Mouse (Mus musculus) hindbrain, embryonic 14.5 days (tissue): ENCODE data around the gene Pagr1a. TPM values are rescaled to one million over a fixed set of nuclear protein-coding genes. Genes with fewer than 3 reads are reported as not detected.
A peak's percentile ranks its signal among the peaks of the same experiment; 100 is the strongest.

Experiments
- ATAC-seq: fragments of 200-750 bp; cut with Nextera tagmentation; 2 replicates; pipeline ENCODE4 v1.8.0; 2017; ENCODE audit warnings: moderate number of reproducible peaks, mild to moderate bottlenecking, moderate TSS enrichment, moderate library complexity; ENCODE audit not compliant: low FRiP score
- DNase-seq: peaks from one replicate; pipeline ENCODE4 v3.0.0-alpha.2; 2015; ENCODE audit warnings: low spot score
- H3K27ac ChIP-seq: fragments of 300-500 bp; sonication (generic); 2 replicates; pipeline ENCODE4 v1.5.1; 2014; ENCODE audit warnings: mild to moderate bottlenecking, moderate library complexity
- H3K27me3 ChIP-seq: fragments of 300-500 bp; sonication (generic); 2 replicates; pipeline ENCODE4 v1.6.1; 2014; ENCODE audit warnings: mild to moderate bottlenecking, low read length, mixed read lengths; ENCODE audit not compliant: control insufficient read depth, insufficient read depth
- H3K36me3 ChIP-seq: fragments of 300-500 bp; sonication (generic); replicated peaks from 2 replicates; pipeline ENCODE4 v1.6.1; 2014; ENCODE audit not compliant: control insufficient read depth, insufficient read depth
- H3K4me1 ChIP-seq: fragments of 300-500 bp; sonication (generic); replicated peaks from 2 replicates; pipeline ENCODE4 v1.6.1; 2014; ENCODE audit warnings: antibody characterized with exemption, low read length, mixed read lengths; ENCODE audit not compliant: control insufficient read depth, insufficient read depth
- H3K4me2 ChIP-seq: fragments of 300-500 bp; sonication (generic); replicated peaks from 2 replicates; pipeline ENCODE4 v1.6.1; 2014; ENCODE audit warnings: mild to moderate bottlenecking, moderate library complexity
- H3K4me3 ChIP-seq: fragments of 300-500 bp; sonication (generic); replicated peaks from 2 replicates; pipeline ENCODE4 v1.5.1; 2014; ENCODE audit warnings: mild to moderate bottlenecking, low read length
- H3K9ac ChIP-seq: fragments of 300-500 bp; sonication (generic); 2 replicates; pipeline ENCODE4 v1.6.1; 2014
- H3K9me3 ChIP-seq: fragments of 300-500 bp; sonication (generic); 2 replicates; pipeline ENCODE4 v1.6.1; 2016; ENCODE audit warnings: low read length; ENCODE audit not compliant: control insufficient read depth
- WGBS: fragments of 180-500 bp; shearing (Covaris S2); extraction: QIAGEN DNeasy Blood & Tissue Kit; methylation state at CpG from one replicate; pipeline ENCODE4 v1.1.7; 2014; 5-methylcytosine and 5-hydroxymethylcytosine counted together
- polyA plus RNA-seq: library from polyadenylated mRNA; unstranded; fragments of >200 nt; fragmentation: Nextera tagmentation; extraction: Ambion mirVana; gene quantifications from 2 replicates; pipeline ENCODE4 v1.2.1, GENCODE M21; 2014

Pagr1a gene
- polyA plus RNA-seq, 1 experiment from 2014 or later: 38.6 TPM

- Histone ChIP-seq H3K4me2 (no peak overlapping the region), H3K36me3 (peaks cover 19% of the 10 kb centered on the region), H3K9me3 (no peaks in the 10 kb centered on the region), H3K9ac (no peak overlapping the region), H3K27ac (no peak overlapping the region), H3K4me3 (no peak overlapping the region), H3K27me3 (no peaks in the 10 kb centered on the region), H3K4me1 (no peaks in the 10 kb centered on the region)
- WGBS: 66% methylated on average over 10 of the region's 10 CpGs
- DNase-seq (no peak), ATAC-seq (no peak)
Measured at GRCm38 (mm10) chr7:126984667-126985444, 32.3 kb downstream of the Pagr1a start.

- no peaks in the 10 kb centered on the region for H3K4me1 ChIP-seq
- no peak overlapping the region for H3K4me2 ChIP-seq
- H3K4me3 ChIP-seq: no peak overlapping the region
- 87% methylated on average over 7 of the region's 7 CpGs for WGBS
- H3K9ac ChIP-seq: no peak overlapping the region
- no peaks in the 10 kb centered on the region for H3K9me3 ChIP-seq
- no peak for ATAC-seq
- peaks cover 37% of the 10 kb centered on the region for H3K36me3 ChIP-seq
- H3K27me3 ChIP-seq: no peaks in the 10 kb centered on the region
- no peak for DNase-seq
- no peak overlapping the region for H3K27ac ChIP-seq
Measured at GRCm38 (mm10) chr7:126983113-126983512, 34.0 kb downstream of the Pagr1a start.

DNA sequence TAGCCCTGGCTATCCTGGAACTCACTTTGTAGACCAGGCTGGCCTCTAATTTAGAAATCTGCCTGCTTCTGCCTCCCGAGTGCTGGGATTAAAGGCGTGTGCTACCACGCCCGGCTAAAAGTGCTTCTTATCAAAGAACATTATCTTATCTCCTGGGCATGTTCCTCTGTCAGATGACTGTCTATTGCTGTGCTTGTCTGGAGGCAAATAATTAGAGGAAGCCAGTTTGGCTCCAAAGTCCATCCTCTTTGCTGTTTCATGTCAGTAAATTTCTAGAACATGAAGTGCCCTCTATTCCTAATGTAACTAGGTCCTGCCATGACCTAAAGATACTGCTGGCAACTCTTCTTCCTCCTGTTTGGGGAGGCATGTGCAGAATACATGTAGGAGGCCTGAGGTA is 35.1 kb downstream of the Pagr1a start:
- DNase-seq (no peak), ATAC-seq (no peak)
- Histone ChIP-seq H3K9ac (no peak overlapping the region), H3K4me2 (no peak overlapping the region), H3K9me3 (no peaks in the 10 kb centered on the region), H3K4me1 (peaks cover 5% of the 10 kb centered on the region; the same call in 1 of the 2 replicates), H3K4me3 (no peak overlapping the region), H3K27ac (no peak overlapping the region), H3K36me3 (peaks cover 39% of the 10 kb centered on the region), H3K27me3 (no peaks in the 10 kb centered on the region)
- 99% methylated on average over 4 of the region's 4 CpGs for WGBS

DNA sequence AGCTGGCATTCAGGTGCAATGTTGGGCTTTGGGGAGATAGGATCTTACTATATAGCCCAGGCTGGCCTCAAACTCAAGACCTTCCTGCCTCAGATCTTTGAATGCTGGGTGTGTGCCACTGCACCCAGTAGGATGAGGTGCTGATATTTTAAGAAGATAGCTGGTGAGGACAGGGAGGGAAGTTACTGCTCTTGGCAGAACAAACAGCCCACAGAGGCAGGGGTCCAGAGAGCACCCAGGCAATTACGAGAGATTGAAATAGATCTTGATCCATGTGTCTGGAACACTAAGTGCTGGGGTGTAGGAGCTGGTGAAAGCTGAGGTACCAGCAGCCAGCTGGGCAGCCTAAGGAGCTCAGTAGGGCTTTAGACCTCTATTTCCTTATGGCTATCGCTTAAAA is 35.6 kb downstream of the Pagr1a start:
- no peak overlapping the region for H3K4me3 ChIP-seq
- no peak overlapping the region for H3K9ac ChIP-seq
- H3K36me3 ChIP-seq: peaks cover 39% of the 10 kb centered on the region
- no peak overlapping the region for H3K27ac ChIP-seq
- H3K4me1 ChIP-seq: peaks cover 8% of the 10 kb centered on the region; the same call in 1 of the 2 replicates
- DNase-seq (no peak), ATAC-seq (no peak)
- no peak overlapping the region for H3K4me2 ChIP-seq
- H3K9me3 ChIP-seq: no peaks in the 10 kb centered on the region
- 90% methylated on average over 2 of the region's 2 CpGs for WGBS
- no peaks in the 10 kb centered on the region for H3K27me3 ChIP-seq

GRCm38 (mm10) chr7:126978841-126979240 is 38.3 kb downstream of the Pagr1a start:
- ATAC-seq (no peak), DNase-seq (no peak)
- Histone ChIP-seq H3K4me2 (no peak overlapping the region), H3K4me3 (no peak overlapping the region), H3K9ac (no peak overlapping the region), H3K4me1 (peaks cover 8% of the 10 kb centered on the region), H3K27ac (no peak overlapping the region), H3K36me3 (peaks cover 39% of the 10 kb centered on the region), H3K9me3 (no peaks in the 10 kb centered on the region), H3K27me3 (no peaks in the 10 kb centered on the region)
- WGBS: 93% methylated on average over 6 of the region's 6 CpGs

GRCm38 (mm10) chr7:126976878-126977459 is 40.2 kb downstream of the Pagr1a start:
- H3K36me3 ChIP-seq: peaks cover 42% of the 10 kb centered on the region
- H3K27me3 ChIP-seq: no peaks in the 10 kb centered on the region
- H3K4me3 ChIP-seq: peak overlapping the region; percentile 86
- H3K9me3 ChIP-seq: no peaks in the 10 kb centered on the region
- WGBS: 30% methylated on average over 14 of the region's 14 CpGs
- peaks cover 8% of the 10 kb centered on the region for H3K4me1 ChIP-seq
- DNase-seq: no peak
- peak overlapping the region; percentile 85 for H3K4me2 ChIP-seq
- peak overlapping the region; percentile 97 for H3K9ac ChIP-seq
- peak overlapping the region; percentile 96 for H3K27ac ChIP-seq
- ATAC-seq: peak; percentile 1; the same call in 1 of the 2 replicates

GRCm38 (mm10) chr7:126975950-126976866 is 40.9 kb downstream of the Pagr1a start, which contains the start of gene Cdiptos:
Gene Cdiptos, minus strand, starts transcription at chr7:126976098.
- peak within 1 kb of the TSS; percentile 85 for H3K4me2 ChIP-seq
- DNase-seq: peak; percentile 97
- H3K36me3 ChIP-seq: peaks cover 44% of the 10 kb centered on the region
- ATAC-seq: peak; percentile 96
- under 1% methylated on average over 55 of the region's 55 CpGs for WGBS
- peaks cover 8% of the 10 kb centered on the region for H3K4me1 ChIP-seq
- no peaks in the 10 kb centered on the region for H3K27me3 ChIP-seq
- H3K4me3 ChIP-seq: peak within 1 kb of the TSS; percentile 86
- H3K9me3 ChIP-seq: no peaks in the 10 kb centered on the region
- H3K27ac ChIP-seq: peak within 1 kb of the TSS; percentile 96
- peak within 1 kb of the TSS; percentile 97 for H3K9ac ChIP-seq

GRCm38 (mm10) chr7:126975893-126975949 is 41.4 kb downstream of the Pagr1a start, which contains the start of gene Cdipt:
Gene Cdipt, plus strand, starts transcription at chr7:126975914.
- Histone ChIP-seq H3K4me1 (peaks cover 8% of the 10 kb centered on the region), H3K9me3 (no peaks in the 10 kb centered on the region), H3K27ac (peak within 1 kb of the TSS; percentile 96), H3K4me3 (peak within 1 kb of the TSS; percentile 86), H3K36me3 (peaks cover 44% of the 10 kb centered on the region), H3K9ac (peak within 1 kb of the TSS; percentile 97), H3K4me2 (peak within 1 kb of the TSS; percentile 85), H3K27me3 (no peaks in the 10 kb centered on the region)
- DNase-seq (no peak), ATAC-seq (no peak)
- WGBS: 13% methylated on average over 1 of the region's 1 CpGs

DNA sequence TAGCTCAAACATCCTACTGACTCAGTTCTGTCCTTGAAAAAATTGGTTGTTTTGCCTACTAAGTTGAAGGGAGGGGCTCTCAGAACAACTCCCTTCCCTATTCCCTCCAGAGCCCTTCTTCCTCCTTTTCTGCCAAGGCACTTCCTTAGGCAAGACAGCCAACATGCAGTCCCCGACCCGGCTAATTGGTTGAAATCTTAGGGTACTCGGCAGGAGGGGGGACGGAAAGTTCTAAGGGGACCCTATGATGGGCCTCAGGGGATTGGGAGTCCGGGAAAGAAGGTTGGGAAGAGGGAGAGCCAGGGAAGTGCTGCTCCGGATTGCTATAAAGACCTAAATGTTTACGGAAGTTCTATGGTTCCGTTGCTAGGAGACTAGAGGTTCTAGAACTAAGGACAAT is 41.7 kb downstream of the Pagr1a start:
- H3K36me3 ChIP-seq: peaks cover 44% of the 10 kb centered on the region
- H3K27me3 ChIP-seq: no peaks in the 10 kb centered on the region
- H3K9ac ChIP-seq: 0 out of 2 replicates have a peak overlapping the region, but pooled peaks have one; percentile 97
- WGBS: 9% methylated on average over 8 of the region's 8 CpGs
- peak overlapping the region; percentile 85 for H3K4me2 ChIP-seq
- no peaks in the 10 kb centered on the region for H3K9me3 ChIP-seq
- ATAC-seq (peak; percentile 18; the same call in 1 of the 2 replicates), DNase-seq (no peak)
- H3K4me1 ChIP-seq: peaks cover 8% of the 10 kb centered on the region
- H3K27ac ChIP-seq: peak overlapping the region; percentile 96
- peak overlapping the region; percentile 86 for H3K4me3 ChIP-seq
